Mouse (Mus musculus): ENCODE results near the gene N6amt1. TPM values are rescaled to one million over a fixed set of nuclear protein-coding genes. Genes with fewer than 3 reads are reported as not detected.

Gene N6amt1
- polyA plus RNA-seq, 1 experiment from 2014 or later = 10.2 TPM

GRCm38 (mm10) chr16:87405001-87405400 is 51.0 kb downstream of the N6amt1 start:
- WGBS (ENCODE audit: insufficient replicate concordance) = 77% methylated on average over 3 of the region's 3 CpGs
- Histone ChIP-seq H3K4me2 (no peak overlapping the region), H3K4me1 (no peaks in the 10 kb centered on the region), H3K27me3 (replicated peaks) (no peaks in the 10 kb centered on the region), H3K4me3 (no peak overlapping the region), H3K36me3 (peaks cover 92% of the 10 kb centered on the region), H3K27ac (no peak overlapping the region), H3K9me3 (replicated peaks) (no peaks in the 10 kb centered on the region), H3K9ac (no peak overlapping the region)
- peak; percentile 82 for ATAC-seq

Other genes with a start within 250 kb of the N6amt1 start
- 19.7 and 19.8 TPM in 2 replicates for gene Ltn1, start 78.4 kb downstream of the N6amt1 start, polyA plus RNA-seq (2016; fragmentation: Nextera tagmentation; extraction: Ambion mirVana)
- 6.9 and 7.9 TPM in 2 replicates for gene Rwdd2b, start 86.4 kb downstream of the N6amt1 start, polyA plus RNA-seq (2016; fragmentation: Nextera tagmentation; extraction: Ambion mirVana)
- 25.2 and 27.2 TPM in 2 replicates for gene Usp16, start 100.5 kb downstream of the N6amt1 start, polyA plus RNA-seq (2016; fragmentation: Nextera tagmentation; extraction: Ambion mirVana)
- gene Cct8, start 141.7 kb downstream of the N6amt1 start, polyA plus RNA-seq (2016; fragmentation: Nextera tagmentation; extraction: Ambion mirVana) = 395 and 399 TPM in 2 replicates
- not detected in 2 replicates for gene Map3k7cl, start 199.1 kb downstream of the N6amt1 start, polyA plus RNA-seq (2016; fragmentation: Nextera tagmentation; extraction: Ambion mirVana)

All from liver, embryonic 12.5 days (tissue).